Mouse (Mus musculus): ENCODE data around the gene Pgm1.
A peak's percentile ranks its signal among the peaks of the same experiment; 100 is the strongest.

The Pgm1 gene

DNA sequence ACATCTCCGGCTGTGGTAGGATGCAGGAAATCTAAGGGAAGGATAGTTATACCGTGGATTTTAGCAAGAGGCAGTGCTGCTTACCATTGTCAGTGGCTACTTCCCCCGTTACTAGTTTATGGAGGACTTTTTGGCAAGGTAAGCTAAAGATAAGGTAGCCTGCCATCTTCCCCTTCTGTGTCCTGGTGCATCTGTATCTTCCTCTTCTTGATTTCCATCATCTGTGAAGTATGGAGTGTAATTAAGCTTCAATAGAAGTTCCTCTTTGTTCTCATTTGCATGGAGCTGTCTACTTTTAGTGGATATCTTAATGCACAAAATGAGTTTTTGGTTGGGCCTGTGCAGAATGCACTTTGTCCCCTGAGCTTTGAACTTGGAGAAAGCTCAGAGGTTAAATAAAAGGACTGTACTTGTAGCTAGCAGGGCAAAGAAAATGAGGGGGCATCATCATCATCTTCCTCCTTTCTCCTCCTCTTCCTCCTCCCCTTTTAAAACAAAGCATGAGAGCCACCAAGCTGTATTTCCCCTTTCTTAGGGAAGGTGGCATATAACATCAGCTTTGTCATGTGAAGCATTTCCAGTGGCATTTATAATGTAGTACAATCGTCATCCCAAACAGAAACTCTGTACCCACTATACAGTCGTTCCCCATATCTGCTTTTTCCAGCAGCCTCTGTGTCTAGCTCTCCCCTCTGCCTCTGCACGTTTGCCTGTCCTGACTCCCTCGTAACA, 29.0 kb downstream of the Pgm1 start:
- no peak for DNase-seq

DNA sequence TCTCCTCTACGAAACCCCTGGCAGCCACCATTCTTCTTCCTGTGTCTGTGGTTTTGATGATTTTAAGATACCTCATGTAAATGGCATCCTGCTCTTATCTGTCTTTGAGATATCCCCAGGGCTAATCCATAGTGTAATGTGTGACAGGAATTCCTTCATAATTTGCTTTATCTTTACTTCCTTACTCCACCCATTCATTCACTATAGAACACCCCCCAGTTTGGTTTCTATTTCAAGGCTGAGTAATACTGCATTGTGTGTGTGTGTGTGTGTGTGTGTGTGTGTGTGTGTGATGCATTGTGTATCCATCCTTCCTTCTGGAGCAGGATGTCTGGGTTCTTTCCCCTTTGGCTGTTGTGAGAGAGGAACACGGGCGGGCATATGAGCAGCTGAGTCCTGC, 30.1 kb downstream of the Pgm1 start:
- no peak for DNase-seq

DNA sequence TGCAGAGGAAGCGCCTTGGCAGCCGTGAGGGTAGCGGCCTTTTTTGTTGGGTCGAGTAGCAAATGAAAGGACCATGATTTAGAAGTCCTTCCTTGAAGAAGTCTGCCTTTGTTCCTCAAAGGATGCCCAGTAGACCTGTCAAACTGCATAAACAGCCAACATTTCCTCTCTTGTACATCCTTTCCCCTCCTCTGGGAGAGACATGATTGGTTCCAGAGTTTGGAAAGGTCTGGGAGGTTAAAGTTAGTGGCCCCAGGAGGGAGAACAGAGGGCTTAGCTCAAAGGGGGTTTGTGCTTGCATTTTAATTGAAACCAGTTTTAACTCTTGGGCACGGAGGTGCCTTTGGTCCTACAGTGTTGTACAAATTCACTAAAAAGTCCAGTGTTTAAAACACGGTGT, 37.3 kb downstream of the Pgm1 start:
- no peak for DNase-seq

DNA sequence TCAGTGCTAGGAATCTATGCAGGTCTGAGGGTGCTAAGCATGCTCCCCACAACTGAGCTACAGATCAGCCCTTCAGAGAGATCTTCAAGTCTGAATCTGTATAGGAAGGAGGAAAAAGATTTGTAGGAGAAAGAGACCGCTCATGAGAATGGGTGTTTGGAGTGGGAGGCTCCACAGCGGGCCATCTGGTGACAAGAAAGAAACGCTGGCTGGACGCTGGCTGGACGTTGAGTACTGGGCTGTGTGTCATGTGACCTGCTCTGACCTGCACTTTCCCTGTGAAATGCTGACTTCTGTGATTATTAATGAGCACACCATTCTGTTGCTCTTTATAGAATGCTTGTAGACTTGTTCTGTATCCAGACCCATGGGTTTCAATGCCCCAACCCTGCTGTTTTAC, 40.1 kb downstream of the Pgm1 start:
- peak; percentile 11 to 52 for DNase-seq

DNA sequence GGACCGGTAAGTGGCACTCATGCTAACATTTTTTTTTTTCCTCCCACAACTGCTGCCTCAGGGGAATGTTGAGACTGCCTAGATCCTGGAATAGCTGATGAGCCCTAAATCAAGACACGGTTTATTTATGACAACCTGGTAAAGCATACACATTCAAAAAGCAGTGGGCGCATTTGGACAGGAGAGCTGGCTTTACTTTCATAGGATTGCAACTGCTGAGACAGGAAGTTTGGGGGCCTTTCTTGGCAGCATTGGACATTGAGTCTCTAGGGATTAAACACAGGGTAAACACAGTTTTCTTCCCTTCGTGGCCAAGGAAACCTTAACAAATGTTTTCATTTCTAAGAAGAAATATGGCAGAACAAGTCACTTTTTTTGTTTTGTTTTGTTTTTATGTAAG, 40.9 kb downstream of the Pgm1 start:
- no peak for DNase-seq

DNA sequence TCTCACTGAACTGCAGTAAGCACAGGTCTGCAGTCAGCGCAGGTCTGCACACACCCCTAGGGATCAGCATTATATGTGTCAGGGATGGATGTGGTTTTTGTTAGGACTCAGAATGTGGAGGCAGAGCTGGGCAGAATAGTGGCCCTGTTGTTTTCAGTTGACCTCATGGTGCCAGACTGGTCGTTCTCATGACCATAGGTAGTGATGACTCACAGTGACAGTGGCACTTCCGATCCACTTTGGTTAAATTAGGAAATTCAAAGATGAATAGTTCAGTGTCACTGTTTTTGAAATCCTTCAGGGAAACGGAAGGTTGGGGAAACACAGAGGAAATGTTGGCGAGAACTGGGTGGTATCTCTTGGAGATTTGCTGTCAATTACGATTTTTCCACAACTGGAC, 43.7 kb downstream of the Pgm1 start:
- DNase-seq, result no peak

DNA sequence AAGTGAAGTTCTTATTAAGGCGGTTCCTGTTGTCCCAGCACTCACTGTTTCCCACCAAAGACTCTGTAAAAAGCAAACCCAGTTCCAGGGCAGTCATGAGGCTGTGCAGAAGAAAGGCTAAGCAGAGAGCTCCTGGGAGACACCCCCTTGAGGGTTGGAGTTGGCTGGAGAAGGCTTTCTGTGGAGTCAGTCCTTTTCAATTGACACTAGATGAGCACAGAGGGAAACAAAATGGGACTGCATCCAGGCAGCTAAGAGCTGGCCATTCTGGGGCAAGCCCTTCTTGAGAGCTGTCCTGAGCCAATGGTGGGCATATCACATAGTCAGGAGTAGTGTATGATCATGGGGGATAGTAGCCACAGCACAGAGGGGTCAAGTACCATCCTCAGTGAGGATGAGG, 44.7 kb downstream of the Pgm1 start:
- DNase-seq, result no peak

DNA sequence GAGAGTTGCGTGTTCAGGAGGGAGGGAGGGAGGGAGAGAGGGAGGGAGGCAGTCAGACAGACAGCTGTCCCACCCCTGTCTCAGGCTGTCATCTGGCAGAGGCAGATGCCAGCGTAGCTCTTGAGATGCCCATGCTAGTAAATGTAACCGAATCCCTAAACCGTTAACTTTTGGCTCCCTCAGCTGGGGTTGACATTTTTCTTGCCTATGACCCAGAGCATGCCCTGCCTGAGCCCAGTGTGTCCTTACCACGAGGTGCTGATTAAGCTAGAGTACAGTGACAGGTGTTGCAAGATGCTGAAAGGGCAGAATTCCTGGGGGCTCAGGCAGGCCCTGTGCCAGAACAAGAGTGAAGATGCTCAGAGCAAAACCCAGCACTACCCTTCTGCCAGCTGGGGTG, 45.2 kb downstream of the Pgm1 start:
- DNase-seq, result no peak

DNA sequence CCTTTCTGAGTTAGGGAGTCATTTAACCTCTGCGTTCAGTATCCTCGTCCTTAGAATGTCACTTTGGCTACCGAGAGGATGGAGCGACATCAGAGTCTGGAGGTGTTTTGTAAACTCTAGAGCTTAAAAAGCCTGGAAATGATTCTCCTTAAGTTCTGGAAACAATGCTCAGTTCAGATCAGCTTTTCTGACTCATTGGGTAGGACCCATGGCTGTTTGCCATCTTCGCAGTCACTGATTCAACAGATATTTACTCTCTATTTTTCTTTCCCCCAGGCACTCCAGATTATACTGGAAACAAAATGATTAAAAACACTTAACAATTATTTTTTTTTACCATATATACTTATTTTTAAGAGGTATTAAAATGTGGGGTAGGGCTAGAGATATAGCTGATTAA, 50.1 kb downstream of the Pgm1 start:
- DNase-seq, result no peak

DNA sequence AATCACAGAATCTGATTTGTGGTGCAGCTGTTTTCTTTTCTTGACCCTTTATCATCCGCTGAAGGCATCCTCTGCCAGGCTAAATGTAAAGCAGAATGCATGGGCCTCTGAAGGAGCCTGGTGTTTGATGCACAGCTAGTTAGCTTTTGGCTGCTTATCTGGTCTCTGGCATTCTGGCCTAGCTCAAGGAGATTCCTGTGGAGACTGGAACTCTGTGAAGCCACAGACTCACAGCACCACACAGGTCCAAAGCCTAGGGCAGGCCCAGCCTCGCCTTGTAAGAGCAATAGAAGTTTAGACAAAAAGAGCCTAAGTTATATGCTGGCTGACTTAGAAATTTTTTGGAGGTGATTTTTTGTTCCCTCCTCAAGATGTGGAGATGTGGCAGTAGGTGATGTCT, 52.0 kb downstream of the Pgm1 start:
- no peak for DNase-seq

DNA sequence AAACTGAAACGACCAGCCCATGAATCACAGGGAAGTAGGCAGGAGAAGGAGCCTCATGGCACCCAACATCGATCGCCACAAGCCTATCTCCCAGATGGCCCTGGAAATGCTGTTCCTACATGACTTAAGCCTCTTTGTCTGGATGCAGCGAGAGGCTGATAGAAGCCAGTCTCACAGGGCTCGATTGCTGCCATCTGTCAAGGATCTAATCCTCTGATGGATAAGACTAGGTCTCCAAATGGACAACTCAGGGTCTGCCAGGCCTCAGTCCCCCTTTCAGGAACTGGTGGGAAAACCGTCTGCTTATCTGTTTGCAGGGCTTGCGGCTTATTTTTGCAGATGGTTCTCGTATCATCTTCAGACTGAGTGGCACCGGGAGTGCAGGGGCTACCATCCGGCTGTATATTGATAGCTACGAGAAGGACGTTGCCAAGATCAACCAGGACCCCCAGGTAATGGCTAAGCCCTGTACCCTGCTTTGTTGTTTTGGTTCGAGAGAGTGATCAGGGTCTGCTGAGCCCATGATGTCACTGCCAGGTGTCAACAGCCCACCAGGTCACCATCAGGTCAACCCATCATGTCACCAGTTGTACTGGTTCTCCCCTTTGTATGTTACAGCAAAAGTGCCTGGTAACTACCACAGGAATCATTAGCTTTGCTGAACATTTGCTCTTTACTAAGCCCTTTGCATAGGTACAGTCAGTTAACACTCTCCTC, 54.6 kb downstream of the Pgm1 start:
- DNase-seq, result no peak

DNA sequence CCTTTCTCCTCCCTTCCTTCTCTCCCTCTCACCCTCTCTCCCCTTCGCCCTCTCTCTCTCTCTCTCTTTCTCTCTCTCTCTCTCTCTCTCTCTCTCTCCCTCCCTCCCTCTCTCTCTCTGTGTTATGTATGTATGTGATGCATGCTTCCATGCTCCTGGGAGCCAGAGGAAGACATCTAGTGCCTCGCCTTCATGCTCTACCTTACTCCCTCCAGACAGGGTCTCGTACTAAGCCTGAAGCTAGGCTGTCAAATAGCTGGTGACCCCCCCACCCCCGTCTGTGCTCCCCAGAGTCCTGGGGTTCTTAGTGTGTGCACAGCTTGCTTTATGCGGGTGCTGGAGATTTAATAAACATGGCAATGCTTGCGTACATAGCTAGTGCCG, 55.1 kb downstream of the Pgm1 start:
- DNase-seq, result no peak

DNA sequence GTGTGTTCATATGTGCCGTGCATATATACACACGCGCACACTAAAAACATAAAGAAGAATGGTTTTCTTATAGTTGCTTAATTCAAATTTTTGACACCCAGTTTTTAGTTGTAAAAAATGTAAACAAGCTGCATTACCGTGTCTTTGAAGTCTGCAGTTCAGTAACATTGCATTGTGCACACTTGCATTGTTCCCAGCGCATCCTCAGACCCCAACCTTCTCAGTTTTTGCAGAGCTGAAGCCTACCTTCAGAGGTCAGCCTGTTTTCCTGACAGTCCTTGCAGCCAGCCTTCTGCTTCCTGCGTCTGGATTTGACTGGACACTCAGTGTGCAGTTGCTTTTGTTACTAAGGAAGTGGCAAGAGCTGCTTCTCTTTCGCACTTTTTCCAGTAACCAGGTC, 55.9 kb downstream of the Pgm1 start:
- no peak for DNase-seq

DNA sequence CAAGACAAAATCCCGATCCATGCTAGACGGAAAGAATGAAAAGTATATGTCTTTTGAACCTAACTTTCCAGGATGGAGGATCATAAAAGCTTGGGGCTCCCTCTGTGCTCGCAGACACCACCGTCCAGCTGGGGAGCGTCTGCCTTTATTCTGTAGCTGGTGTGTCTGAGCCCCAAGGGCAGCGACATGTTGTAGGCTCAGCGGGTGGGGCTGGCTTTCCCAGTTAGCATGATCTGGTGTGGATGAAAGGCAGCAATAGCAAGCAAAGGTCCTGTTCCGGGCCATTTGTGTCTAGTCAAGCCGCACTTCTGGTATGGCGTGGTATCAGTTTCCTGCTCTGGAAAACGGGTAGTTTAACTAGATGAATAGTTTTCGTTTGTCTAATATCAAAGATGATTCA, 56.4 kb downstream of the Pgm1 start:
- DNase-seq, result no peak

DNA sequence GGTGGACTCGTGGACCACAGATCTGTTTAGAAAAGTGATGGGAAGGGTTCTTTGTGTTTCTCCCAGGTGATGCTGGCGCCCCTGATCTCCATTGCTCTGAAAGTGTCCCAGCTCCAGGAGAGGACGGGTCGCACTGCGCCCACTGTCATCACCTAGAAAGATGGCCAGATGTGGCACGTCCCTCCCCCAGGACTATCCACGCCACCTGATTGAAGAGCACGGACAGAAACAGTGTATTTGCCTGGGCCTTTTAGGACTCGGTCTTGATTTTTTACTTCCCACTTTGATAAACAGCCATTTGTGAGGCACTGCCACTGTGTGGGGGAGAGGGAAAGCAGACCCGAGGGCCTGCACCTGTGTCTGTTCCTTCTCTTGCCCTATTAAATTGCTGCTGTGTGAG, 57.4 kb downstream of the Pgm1 start:
- no peak for DNase-seq

DNA sequence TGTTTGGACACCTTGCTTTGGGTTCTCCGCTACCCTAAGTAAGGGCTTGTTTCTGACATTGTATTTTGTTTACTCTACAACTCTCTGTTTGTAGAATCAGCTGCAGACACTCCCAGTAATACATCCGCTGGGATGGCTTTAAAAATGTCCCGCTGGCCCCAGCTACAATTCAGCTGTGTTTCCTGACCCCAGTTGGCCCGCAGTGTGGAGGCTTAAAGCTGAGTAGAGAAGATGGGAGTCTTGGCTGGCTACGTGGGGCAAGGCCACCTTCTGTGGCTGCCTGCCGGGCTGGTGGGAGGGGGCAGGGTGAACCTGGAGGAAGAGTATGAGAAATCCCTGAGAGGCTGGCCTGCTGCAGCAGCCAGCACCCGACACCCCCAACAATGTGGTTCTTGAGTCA, 59.6 kb downstream of the Pgm1 start:
- peak in 1 of 2 experiments; percentile 33 for DNase-seq

DNA sequence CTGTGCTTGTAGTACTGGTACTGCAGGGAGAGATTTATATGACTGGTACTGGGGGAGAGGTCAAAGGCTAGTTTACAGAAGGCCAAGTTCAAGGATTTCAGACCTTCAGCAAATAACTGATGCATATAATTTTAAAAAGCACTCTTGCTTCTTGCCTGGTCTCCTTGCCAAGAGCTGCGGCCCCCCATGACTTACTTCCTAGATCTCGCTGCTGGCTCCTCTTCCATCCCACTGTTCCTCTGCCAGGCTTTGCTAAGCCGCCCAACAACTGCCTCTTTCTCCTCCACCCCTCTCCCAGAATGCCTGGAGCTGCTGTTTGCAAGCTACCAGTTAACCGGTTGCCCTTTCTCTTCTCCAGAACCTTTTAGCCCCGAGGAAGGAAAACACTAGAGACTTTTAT, 71.8 kb downstream of the Pgm1 start:
- no peak for DNase-seq

DNA sequence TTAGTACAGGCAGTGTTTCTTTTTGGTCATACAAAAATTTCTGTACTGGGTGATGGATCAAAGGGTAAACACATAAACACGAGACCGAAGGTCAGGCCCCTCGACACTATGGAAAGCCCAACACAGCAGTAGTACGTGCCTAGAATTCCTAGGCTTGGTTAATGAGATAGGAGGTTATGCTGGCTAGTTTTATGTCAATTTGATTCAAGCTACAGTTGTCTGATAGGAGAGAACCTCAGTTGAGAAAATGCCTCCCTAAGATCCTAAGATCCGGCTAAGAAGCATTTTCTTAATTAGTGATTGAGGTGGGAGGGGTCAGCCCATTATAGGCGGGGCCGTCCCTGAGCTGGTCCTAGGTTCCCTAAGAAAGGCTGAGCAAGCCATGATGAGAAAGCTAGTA, 72.6 kb downstream of the Pgm1 start:
- peak in 1 of 2 experiments; percentile 2 for DNase-seq

DNA sequence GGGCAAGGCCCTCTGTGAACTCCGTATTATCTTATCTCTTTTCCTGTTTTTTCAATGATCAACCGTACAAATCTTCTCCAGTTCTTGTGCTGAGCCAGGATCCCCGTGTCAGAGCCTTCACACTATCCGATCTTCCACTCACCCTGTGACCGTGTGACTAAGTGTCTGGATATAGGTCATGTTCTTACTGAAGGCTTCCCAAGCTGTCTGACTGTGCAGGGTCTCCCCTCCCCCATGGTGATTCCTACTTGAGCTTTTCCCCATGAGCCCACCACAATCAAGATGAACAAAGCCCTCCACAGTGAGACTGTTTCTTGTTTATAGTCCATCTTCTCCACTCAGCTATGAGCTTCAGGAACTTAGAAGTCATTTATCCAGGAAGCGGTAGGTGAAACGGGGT, 78.5 kb downstream of the Pgm1 start:
- DNase-seq, result no peak

DNA sequence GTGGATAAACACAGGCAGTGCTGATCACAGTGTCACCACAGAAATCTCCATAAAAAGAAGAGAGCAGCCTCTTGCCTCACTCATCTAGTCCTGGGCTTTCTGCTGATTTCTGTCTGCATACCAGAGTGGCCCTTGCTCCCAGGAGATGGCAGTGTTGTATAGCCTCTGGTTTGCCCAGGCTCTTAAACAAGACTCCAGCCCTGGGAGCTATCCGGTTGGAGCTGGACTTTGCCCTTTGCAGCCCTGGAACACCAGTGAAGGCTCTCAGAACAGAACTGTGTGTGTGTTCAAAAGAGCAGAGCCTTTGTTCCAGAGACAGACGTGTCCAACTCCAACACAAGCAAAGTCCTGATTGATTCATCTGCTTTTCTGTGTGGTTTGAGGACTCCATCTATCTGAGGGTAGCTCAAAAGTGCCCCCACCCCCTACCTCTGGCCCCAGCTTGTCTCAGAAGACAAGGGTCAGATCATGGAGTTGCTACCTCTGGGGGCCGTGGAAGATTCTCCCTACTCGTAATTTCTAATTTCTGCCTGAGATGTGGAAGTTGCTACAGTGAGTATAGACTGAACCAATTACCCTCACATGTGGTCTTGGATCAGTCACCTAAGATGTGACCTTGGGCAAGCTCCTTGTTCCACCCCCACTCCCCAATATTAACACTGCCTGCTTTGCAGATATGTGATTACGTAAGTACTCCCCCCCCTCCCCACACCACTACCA, 79.3 kb downstream of the Pgm1 start:
- peak; percentile 74 to 78 for DNase-seq

DNA sequence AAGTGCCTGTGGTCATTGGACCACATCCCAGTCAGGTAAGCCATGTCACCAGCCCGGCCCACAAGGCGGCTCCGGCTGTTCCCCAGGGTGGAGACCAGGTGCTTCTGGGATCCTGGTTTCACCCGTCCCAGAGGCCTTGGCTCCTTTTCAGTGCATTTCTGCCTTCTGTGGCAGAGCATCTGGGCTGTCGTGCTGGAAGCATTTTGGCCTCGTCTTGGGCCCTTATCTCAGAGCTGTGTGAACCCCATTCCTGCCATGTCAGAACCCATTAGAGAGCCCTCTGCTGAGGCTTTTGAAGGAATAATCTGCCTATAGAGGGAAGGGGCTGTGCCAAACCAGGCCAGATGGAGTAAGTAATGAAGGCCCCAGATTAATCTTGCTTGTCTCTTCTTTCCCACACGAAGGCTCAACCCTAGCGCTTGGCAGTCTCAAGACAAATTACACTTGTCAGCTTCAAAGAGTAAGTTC, 80.0 kb downstream of the Pgm1 start:
- DNase-seq, result peak in 1 of 2 experiments; percentile 3

DNA sequence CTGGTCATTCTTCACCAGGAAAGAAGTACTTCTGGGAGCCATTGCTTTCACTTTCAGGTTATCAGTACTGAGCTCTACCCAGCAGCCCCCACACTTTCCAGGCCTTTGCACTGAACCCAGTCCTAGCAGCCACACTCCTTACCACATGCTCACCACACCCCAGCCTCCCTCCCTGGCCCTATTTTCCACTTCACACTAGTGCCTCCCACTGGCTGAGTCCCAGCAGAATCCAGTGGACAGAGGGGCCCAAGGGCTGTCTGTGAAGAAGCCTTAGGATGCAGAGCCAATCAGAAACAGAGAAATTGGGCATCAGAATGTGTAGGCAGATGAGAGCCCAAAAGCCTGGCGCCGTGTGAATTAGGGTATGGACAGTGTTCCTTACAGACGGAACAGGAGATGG, 81.7 kb downstream of the Pgm1 start:
- peak in 1 of 2 experiments; percentile 4 for DNase-seq

DNA sequence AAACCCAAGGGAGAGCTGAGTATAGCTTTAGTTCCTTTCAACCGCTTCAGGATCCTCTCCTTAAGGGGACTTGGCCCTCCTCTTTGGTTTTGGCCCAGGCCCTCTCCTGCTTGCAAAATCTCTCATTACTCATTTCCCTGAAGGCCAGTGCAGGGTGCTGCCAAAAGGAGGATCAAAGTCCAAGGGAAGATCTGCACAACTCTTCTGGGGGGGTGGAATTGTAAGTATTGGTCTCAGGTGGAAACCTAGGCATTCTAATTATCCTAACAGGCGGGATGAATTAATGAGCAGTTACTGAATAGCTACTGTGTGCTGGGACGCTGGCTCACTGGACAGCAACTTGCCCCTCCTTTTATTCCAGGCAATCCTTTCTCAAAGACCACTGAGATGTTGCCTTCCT, 82.3 kb downstream of the Pgm1 start:
- peak in 1 of 2 experiments; percentile 3 for DNase-seq

Measured in lung, postnatal 4 days (tissue).